Mouse (Mus musculus) frontal cortex, postnatal 10 days (tissue): ENCODE results near the gene Lcn11.

Experiments used
- DNase-seq, 2 experiments: peaks; one replicate each; pipeline ENCODE4 v3.0.0; 2022; ENCODE audit warnings: low spot score in 2 of 2, mixed read lengths in 1 of 2

Gene Lcn11

DNA sequence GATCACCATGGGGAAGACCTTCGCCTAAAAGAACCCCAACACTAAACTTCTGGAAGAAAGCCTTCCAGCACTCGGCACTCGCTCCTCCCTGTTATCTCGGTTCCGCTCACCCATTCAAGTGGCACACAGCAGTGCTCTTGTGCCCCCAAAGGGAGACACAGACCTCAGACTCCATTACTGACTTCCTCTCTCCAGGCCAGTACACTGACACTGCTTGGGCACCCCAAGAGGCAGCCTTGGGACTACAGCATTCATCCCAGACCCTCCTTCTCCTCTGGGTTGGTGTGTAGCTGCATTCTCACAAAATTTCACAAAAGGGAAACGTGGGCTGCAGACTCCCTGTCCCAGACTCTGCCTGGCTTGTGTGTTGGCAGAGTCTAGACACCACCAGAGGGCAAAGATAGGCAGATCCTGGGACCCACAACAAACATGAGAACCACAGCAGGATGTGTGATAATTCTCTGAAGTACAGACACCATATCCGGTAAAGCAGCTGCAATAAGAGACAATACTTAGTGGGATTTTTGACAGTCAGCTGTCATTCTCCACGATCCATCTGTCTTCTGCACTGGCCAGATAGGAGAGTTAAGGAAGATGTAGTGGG lies 51.6 kb downstream of the Lcn11 start:
- DNase-seq, result no peak
